Mouse (Mus musculus): ENCODE results near the gene Zp1.
A peak's percentile ranks its signal among the peaks of the same experiment; 100 is the strongest.

Zp1 gene

GRCm38 (mm10) chr19:10920532-10920931 is at the start of gene Zp1:
TSS of gene Zp1 (minus strand) at chr19:10920632.
- DNase-seq (ENCODE audit: inconsistent ontology term), result no peak

- no peak for DNase-seq (ENCODE audit: inconsistent ontology term)
Observed at GRCm38 (mm10) chr19:10968578-10968977, 48.1 kb upstream of the Zp1 start.

GRCm38 (mm10) chr19:10965721-10966120 is 45.3 kb upstream of the Zp1 start:
- no peak for DNase-seq (ENCODE audit: inconsistent ontology term)

GRCm38 (mm10) chr19:10959978-10960346 is 39.5 kb upstream of the Zp1 start:
- no peak for DNase-seq (ENCODE audit: inconsistent ontology term)

- DNase-seq (ENCODE audit: inconsistent ontology term), result peak; percentile 80
Observed at GRCm38 (mm10) chr19:10959085-10959977, 38.9 kb upstream of the Zp1 start.

GRCm38 (mm10) chr19:10952021-10952939 is 31.8 kb upstream of the Zp1 start:
- peak; percentile 78 for DNase-seq (ENCODE audit: inconsistent ontology term)

GRCm38 (mm10) chr19:10949558-10949957 is 29.1 kb upstream of the Zp1 start:
- DNase-seq (ENCODE audit: inconsistent ontology term), result no peak

GRCm38 (mm10) chr19:10949112-10949511 is 28.7 kb upstream of the Zp1 start, which contains the start of gene Ccdc86:
TSS of gene Ccdc86 (minus strand) at chr19:10949266.
- peak; percentile 96 for DNase-seq (ENCODE audit: inconsistent ontology term)

- peak; percentile 26 for DNase-seq (ENCODE audit: inconsistent ontology term)
Observed at GRCm38 (mm10) chr19:10948416-10948815, 28.0 kb upstream of the Zp1 start.

GRCm38 (mm10) chr19:10947219-10947618 is 26.8 kb upstream of the Zp1 start:
- no peak for DNase-seq (ENCODE audit: inconsistent ontology term)

- DNase-seq (ENCODE audit: inconsistent ontology term), result no peak
Observed at GRCm38 (mm10) chr19:10946506-10946905, 26.1 kb upstream of the Zp1 start.

GRCm38 (mm10) chr19:10943955-10944354 is 23.5 kb upstream of the Zp1 start:
- DNase-seq (ENCODE audit: inconsistent ontology term), result no peak

GRCm38 (mm10) chr19:10940801-10941457 is 20.5 kb upstream of the Zp1 start:
- DNase-seq (ENCODE audit: inconsistent ontology term), result no peak

- peak; percentile 71 for DNase-seq (ENCODE audit: inconsistent ontology term)
Observed at GRCm38 (mm10) chr19:10940097-10940800, 19.8 kb upstream of the Zp1 start.

- no peak for DNase-seq (ENCODE audit: inconsistent ontology term)
Observed at GRCm38 (mm10) chr19:10938771-10939170, 18.3 kb upstream of the Zp1 start.

- DNase-seq (ENCODE audit: inconsistent ontology term), result no peak
Observed at GRCm38 (mm10) chr19:10937110-10937563, 16.7 kb upstream of the Zp1 start, which contains the start of gene Ptgdr2. TSS of gene Ptgdr2 (plus strand) at chr19:10937160.

- DNase-seq (ENCODE audit: inconsistent ontology term), result no peak
Observed at GRCm38 (mm10) chr19:10936077-10936476, 15.6 kb upstream of the Zp1 start.

GRCm38 (mm10) chr19:10935029-10935428 is 14.6 kb upstream of the Zp1 start:
- DNase-seq (ENCODE audit: inconsistent ontology term), result no peak

- no peak for DNase-seq (ENCODE audit: inconsistent ontology term)
Observed at GRCm38 (mm10) chr19:10930641-10931040, 10.2 kb upstream of the Zp1 start.

GRCm38 (mm10) chr19:10926666-10927065 is 6.2 kb upstream of the Zp1 start:
- peak; percentile 59 for DNase-seq (ENCODE audit: inconsistent ontology term)

- DNase-seq (ENCODE audit: inconsistent ontology term), result peak; percentile 79
Observed at GRCm38 (mm10) chr19:10926123-10926621, 5.7 kb upstream of the Zp1 start.
